Mouse (Mus musculus) lung, embryonic 16.5 days (tissue): Measurements from ENCODE around the gene Fam71e1. TPM values are rescaled to one million over a fixed set of nuclear protein-coding genes. Genes with fewer than 3 reads are reported as not detected.
A peak's percentile ranks its signal among the peaks of the same experiment; 100 is the strongest.

Source experiments
- ATAC-seq: fragments of 200-750 bp; cut with Nextera tagmentation; 2 replicates; pipeline ENCODE4 v1.8.0; 2017; ENCODE audit warnings: low read depth, mild to moderate bottlenecking, moderate library complexity
- H3K27ac ChIP-seq: fragments of 300-500 bp; sonication (generic); 2 replicates; pipeline ENCODE4 v1.5.1; 2014; ENCODE audit warnings: mild to moderate bottlenecking, control low read depth, low read length
- H3K27me3 ChIP-seq: fragments of 300-500 bp; sonication (generic); 2 replicates; pipeline ENCODE4 v1.6.1; 2014; ENCODE audit warnings: low read depth, low read length, mixed read lengths; ENCODE audit not compliant: control insufficient read depth, insufficient read depth
- H3K36me3 ChIP-seq: fragments of 300-500 bp; sonication (generic); 2 replicates; pipeline ENCODE4 v1.6.1; 2014; ENCODE audit warnings: low read length; ENCODE audit not compliant: control insufficient read depth, insufficient read depth
- H3K4me1 ChIP-seq: fragments of 300-500 bp; sonication (generic); replicated peaks from 2 replicates; pipeline ENCODE4 v1.6.1; 2014; ENCODE audit warnings: low read length, mixed read lengths; ENCODE audit not compliant: control insufficient read depth, insufficient read depth
- H3K4me2 ChIP-seq: fragments of 300-500 bp; sonication (generic); 2 replicates; pipeline ENCODE4 v1.6.1; 2014; ENCODE audit warnings: low read depth, low read length, control low read depth
- H3K4me3 ChIP-seq: fragments of 300-500 bp; sonication (generic); 2 replicates; pipeline ENCODE4 v1.5.1; 2014; ENCODE audit warnings: mild to moderate bottlenecking, low read length, control low read depth
- H3K9ac ChIP-seq: fragments of 300-500 bp; sonication (generic); 2 replicates; pipeline ENCODE4 v1.6.1; 2014; ENCODE audit warnings: low read length, control low read depth
- H3K9me3 ChIP-seq: fragments of 300-500 bp; sonication (generic); 2 replicates; pipeline ENCODE4 v1.6.1; 2016; ENCODE audit warnings: low read length; ENCODE audit not compliant: control insufficient read depth
- WGBS: fragments of 180-500 bp; shearing (Covaris S2); extraction: QIAGEN DNeasy Blood & Tissue Kit; methylation state at CpG from one replicate; pipeline ENCODE4 v1.1.7; 2014; 5-methylcytosine and 5-hydroxymethylcytosine counted together
- polyA plus RNA-seq: library from polyadenylated mRNA; unstranded; fragments of >200 nt; fragmentation: Nextera tagmentation; extraction: Ambion mirVana; gene quantifications from 2 replicates; pipeline ENCODE4 v1.2.1, GENCODE M21; 2015

Fam71e1 gene
- polyA plus RNA-seq, 1 experiment from 2014 or later: 9.5 TPM

GRCm38 (mm10) chr7:44482836-44483435 is 13.4 kb upstream of the Fam71e1 start:
- H3K4me2 ChIP-seq: no peak overlapping the region
- H3K27me3 ChIP-seq: peaks cover 13% of the 10 kb centered on the region; the same call in 1 of the 2 replicates
- H3K9me3 ChIP-seq: no peaks in the 10 kb centered on the region
- no peaks in the 10 kb centered on the region for H3K4me1 ChIP-seq
- no peak overlapping the region for H3K9ac ChIP-seq
- no peak for ATAC-seq
- no peak overlapping the region for H3K4me3 ChIP-seq
- H3K36me3 ChIP-seq: no peaks in the 10 kb centered on the region
- 54% methylated on average over 3 of the region's 3 CpGs for WGBS
- H3K27ac ChIP-seq: no peak overlapping the region

- H3K9me3 ChIP-seq: no peaks in the 10 kb centered on the region
- H3K4me3 ChIP-seq: no peak overlapping the region
Measured at GRCm38 (mm10) chr7:44484109-44484508, 12.3 kb upstream of the Fam71e1 start.

GRCm38 (mm10) chr7:44484841-44485571 is 11.4 kb upstream of the Fam71e1 start:
- H3K4me1 ChIP-seq: no peaks in the 10 kb centered on the region
- peaks cover 8% of the 10 kb centered on the region; the same call in 1 of the 2 replicates for H3K27me3 ChIP-seq
- H3K36me3 ChIP-seq: peaks cover 3% of the 10 kb centered on the region; the same call in 1 of the 2 replicates
- H3K9ac ChIP-seq: no peak overlapping the region
- no peak overlapping the region for H3K4me3 ChIP-seq
- ATAC-seq: peak; percentile 60
- no peak overlapping the region for H3K27ac ChIP-seq
- WGBS: 30% methylated on average over 5 of the region's 5 CpGs
- H3K4me2 ChIP-seq: no peak overlapping the region
- no peaks in the 10 kb centered on the region for H3K9me3 ChIP-seq

More at GRCm38 (mm10) chr7:44484109-44484508, 12.3 kb upstream of the Fam71e1 start:
- Histone ChIP-seq H3K27me3 (peaks cover 13% of the 10 kb centered on the region; the same call in 1 of the 2 replicates), H3K36me3 (peaks cover 1% of the 10 kb centered on the region; the same call in 1 of the 2 replicates), H3K4me1 (no peaks in the 10 kb centered on the region), H3K27ac (no peak overlapping the region), H3K4me2 (no peak overlapping the region), H3K9ac (no peak overlapping the region)
- WGBS: 94% methylated on average over 1 of the region's 1 CpGs
- ATAC-seq: no peak

GRCm38 (mm10) chr7:44485572-44486195 is 10.7 kb upstream of the Fam71e1 start:
- WGBS: 66% methylated on average over 6 of the region's 7 CpGs

GRCm38 (mm10) chr7:44486927-44487575 is 9.3 kb upstream of the Fam71e1 start:
- WGBS: 64% methylated on average over 13 of the region's 13 CpGs
- peaks cover 3% of the 10 kb centered on the region; the same call in 1 of the 2 replicates for H3K27me3 ChIP-seq
- no peaks in the 10 kb centered on the region for H3K4me1 ChIP-seq
- H3K4me3 ChIP-seq: no peak overlapping the region
- no peak overlapping the region for H3K4me2 ChIP-seq
- H3K27ac ChIP-seq: no peak overlapping the region
- peaks cover 12% of the 10 kb centered on the region for H3K36me3 ChIP-seq
- no peak for ATAC-seq
- no peak overlapping the region for H3K9ac ChIP-seq
- no peaks in the 10 kb centered on the region for H3K9me3 ChIP-seq

More at GRCm38 (mm10) chr7:44485572-44486195, 10.7 kb upstream of the Fam71e1 start:
- Histone ChIP-seq H3K36me3 (peaks cover 3% of the 10 kb centered on the region; the same call in 1 of the 2 replicates), H3K4me1 (no peaks in the 10 kb centered on the region), H3K9ac (no peak overlapping the region), H3K4me2 (no peak overlapping the region), H3K4me3 (no peak overlapping the region), H3K27ac (no peak overlapping the region), H3K9me3 (no peaks in the 10 kb centered on the region), H3K27me3 (peaks cover 3% of the 10 kb centered on the region; the same call in 1 of the 2 replicates)
- ATAC-seq: no peak

- Histone ChIP-seq H3K27ac (no peak overlapping the region), H3K9me3 (no peaks in the 10 kb centered on the region), H3K4me2 (no peak overlapping the region), H3K9ac (no peak overlapping the region), H3K27me3 (no peaks in the 10 kb centered on the region), H3K4me1 (no peaks in the 10 kb centered on the region), H3K4me3 (no peak overlapping the region), H3K36me3 (peaks cover 20% of the 10 kb centered on the region)
- 81% methylated on average over 7 of the region's 7 CpGs for WGBS
- ATAC-seq: no peak
Measured at GRCm38 (mm10) chr7:44487936-44488335, 8.4 kb upstream of the Fam71e1 start.

GRCm38 (mm10) chr7:44488545-44488944 is 7.8 kb upstream of the Fam71e1 start:
- 90% methylated on average over 8 of the region's 8 CpGs for WGBS
- Histone ChIP-seq H3K4me1 (no peaks in the 10 kb centered on the region), H3K9me3 (no peaks in the 10 kb centered on the region), H3K27me3 (no peaks in the 10 kb centered on the region), H3K36me3 (peaks cover 23% of the 10 kb centered on the region), H3K4me3 (no peak overlapping the region), H3K27ac (no peak overlapping the region), H3K4me2 (no peak overlapping the region), H3K9ac (no peak overlapping the region)
- ATAC-seq: no peak

- Histone ChIP-seq H3K9me3 (no peaks in the 10 kb centered on the region), H3K4me1 (peaks cover 8% of the 10 kb centered on the region), H3K36me3 (peaks cover 23% of the 10 kb centered on the region), H3K9ac (no peak overlapping the region), H3K4me3 (no peak overlapping the region), H3K4me2 (no peak overlapping the region), H3K27me3 (no peaks in the 10 kb centered on the region), H3K27ac (no peak overlapping the region)
- WGBS: 80% methylated on average over 4 of the region's 4 CpGs
- no peak for ATAC-seq
Measured at GRCm38 (mm10) chr7:44490281-44490680, 6.1 kb upstream of the Fam71e1 start.

- H3K9ac ChIP-seq: no peak overlapping the region
- no peak overlapping the region for H3K27ac ChIP-seq
- H3K27me3 ChIP-seq: no peaks in the 10 kb centered on the region
- H3K9me3 ChIP-seq: no peaks in the 10 kb centered on the region
- WGBS: 95% methylated on average over 5 of the region's 5 CpGs
- H3K4me3 ChIP-seq: no peak overlapping the region
- H3K36me3 ChIP-seq: peaks cover 23% of the 10 kb centered on the region
- H3K4me1 ChIP-seq: peaks cover 13% of the 10 kb centered on the region
- H3K4me2 ChIP-seq: no peak overlapping the region
- no peak for ATAC-seq
Measured at GRCm38 (mm10) chr7:44491391-44491790, 5.0 kb upstream of the Fam71e1 start.
